Mouse (Mus musculus): ENCODE data around the gene Gm340. TPM values are rescaled to one million over a fixed set of nuclear protein-coding genes. Genes with fewer than 3 reads are reported as not detected.

Gm340 gene
- polyA plus RNA-seq, 1 experiment: 0.09 TPM

DNA sequence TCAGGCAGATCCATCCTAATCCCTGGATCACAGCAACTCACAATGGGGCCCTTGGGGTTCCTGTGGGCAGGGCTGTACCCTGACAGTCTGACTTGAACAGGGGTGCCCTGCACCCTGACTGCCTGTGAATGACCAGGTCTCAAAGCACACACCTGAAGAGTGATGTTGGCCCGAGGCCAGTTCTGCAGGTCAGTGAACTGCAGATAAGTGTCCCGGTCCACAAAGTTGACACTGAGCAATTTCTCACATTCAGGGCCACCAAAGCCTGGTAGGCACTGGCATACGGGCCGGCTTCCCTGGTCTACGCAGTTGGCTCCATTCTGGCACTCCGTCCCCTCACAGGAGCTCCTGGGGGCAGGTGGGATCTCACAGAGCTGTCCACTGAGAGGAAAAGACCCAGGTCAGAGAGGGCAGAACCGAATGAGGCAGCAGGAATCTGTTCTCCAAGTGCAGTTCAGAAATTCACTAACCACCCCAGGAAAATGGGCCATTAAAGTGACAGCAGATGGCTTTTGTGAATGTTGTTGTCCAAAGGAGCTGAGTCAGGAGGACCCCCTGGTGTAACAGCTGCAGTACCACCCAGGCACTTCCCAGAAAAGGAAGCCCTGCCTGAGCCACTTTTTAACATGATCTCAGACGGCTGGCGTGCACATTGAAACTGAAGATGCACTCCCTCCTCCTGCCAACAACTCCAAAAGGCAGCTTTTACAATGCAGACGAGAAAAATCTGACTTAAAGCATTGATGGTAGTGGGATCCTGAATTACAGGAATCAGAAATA is 24.2 kb downstream of the Gm340 start:
- peaks cover 7% of the 10 kb centered on the region for H3K9me3 ChIP-seq (ENCODE audit: control insufficient read depth, low read length)
- no peak overlapping the region for H3K4me3 ChIP-seq (replicated peaks)
- no peaks in the 10 kb centered on the region for H3K36me3 ChIP-seq (ENCODE audit: control insufficient read depth)
- TF ChIP-seq TAL1 (IDR thresholded peaks at IDR 0.05; ENCODE audit: low read length): no peak
- TF ChIP-seq GATA1 (IDR thresholded peaks at IDR 0.05; ENCODE audit: low read length): no peak
- H3K27me3 ChIP-seq (ENCODE audit: control insufficient read depth): no peaks in the 10 kb centered on the region
- H3K4me1 ChIP-seq (ENCODE audit: control insufficient read depth): no peaks in the 10 kb centered on the region

DNA sequence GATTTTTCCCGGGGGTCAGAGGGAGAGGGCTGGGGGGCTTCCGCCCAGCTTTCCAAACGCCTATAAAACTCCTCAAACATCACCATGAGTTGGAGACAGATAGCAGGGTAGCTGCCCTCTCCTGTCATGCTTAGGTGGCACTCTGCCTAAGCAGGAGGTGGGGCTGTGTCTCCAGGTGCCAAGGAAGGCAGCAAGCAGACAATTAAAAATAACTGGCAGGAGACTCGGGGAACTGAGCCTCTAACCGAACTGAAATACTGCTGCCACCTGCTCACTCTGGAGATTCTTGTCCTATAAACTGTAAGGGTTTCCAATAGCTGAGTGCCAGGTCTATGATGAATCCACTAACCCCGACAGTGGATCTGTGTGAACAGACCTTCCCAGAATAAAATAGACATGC is 29.5 kb downstream of the Gm340 start:
- Histone ChIP-seq H3K36me3 (ENCODE audit: control insufficient read depth) (no peaks in the 10 kb centered on the region), H3K4me1 (ENCODE audit: control insufficient read depth) (no peaks in the 10 kb centered on the region), H3K27me3 (ENCODE audit: control insufficient read depth) (no peaks in the 10 kb centered on the region), H3K9me3 (ENCODE audit: control insufficient read depth, low read length) (peaks cover 7% of the 10 kb centered on the region), H3K4me3 (replicated peaks) (no peak overlapping the region)
- TF ChIP-seq GATA1 (IDR thresholded peaks at IDR 0.05; ENCODE audit: low read length) (no peak), TAL1 (IDR thresholded peaks at IDR 0.05; ENCODE audit: low read length) (no peak)

DNA sequence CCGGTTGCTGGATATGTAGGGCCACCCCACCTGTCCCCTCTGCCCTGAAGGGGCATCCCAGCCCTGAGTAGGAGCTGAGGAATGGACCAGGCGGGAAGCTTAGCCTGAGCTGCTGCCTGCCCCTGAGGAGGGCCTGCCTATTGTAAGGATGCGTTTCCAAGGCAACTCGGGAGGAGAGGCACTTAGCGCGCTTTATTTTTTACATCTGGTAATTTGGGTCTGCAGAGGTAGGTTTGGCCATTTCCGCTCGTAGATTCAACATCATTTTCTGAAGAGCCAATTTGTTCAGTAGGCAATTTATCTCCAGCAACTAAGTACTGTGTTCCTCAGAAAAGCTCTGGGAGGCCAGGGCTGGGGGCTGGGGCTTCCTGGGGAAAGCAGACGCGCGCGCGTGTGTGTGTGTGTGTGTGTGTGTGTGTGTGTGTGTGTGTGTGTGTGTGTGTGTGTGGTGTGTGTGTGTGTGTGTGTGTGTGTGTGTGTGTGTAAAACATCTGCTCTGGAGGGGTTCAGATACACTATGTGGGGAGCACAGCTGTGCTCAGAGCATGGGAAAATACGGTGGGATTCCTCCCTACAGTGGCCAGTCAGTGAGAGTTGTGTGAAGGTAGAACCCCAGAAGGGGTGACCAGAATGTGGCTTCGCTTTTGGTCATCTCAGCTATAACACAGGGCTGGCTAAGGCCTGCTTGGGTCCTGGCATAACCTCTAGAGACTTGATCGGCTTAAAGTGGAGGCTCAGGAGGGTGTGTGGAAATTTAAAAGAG is 31.3 kb downstream of the Gm340 start:
- no peak for TF ChIP-seq TAL1 (IDR thresholded peaks at IDR 0.05; ENCODE audit: low read length)
- no peak for TF ChIP-seq GATA1 (IDR thresholded peaks at IDR 0.05; ENCODE audit: low read length)
- Histone ChIP-seq H3K27me3 (ENCODE audit: control insufficient read depth) (no peaks in the 10 kb centered on the region), H3K4me1 (ENCODE audit: control insufficient read depth) (no peaks in the 10 kb centered on the region), H3K36me3 (ENCODE audit: control insufficient read depth) (no peaks in the 10 kb centered on the region), H3K4me3 (replicated peaks) (no peak overlapping the region), H3K9me3 (ENCODE audit: control insufficient read depth, low read length) (peaks cover 5% of the 10 kb centered on the region)

DNA sequence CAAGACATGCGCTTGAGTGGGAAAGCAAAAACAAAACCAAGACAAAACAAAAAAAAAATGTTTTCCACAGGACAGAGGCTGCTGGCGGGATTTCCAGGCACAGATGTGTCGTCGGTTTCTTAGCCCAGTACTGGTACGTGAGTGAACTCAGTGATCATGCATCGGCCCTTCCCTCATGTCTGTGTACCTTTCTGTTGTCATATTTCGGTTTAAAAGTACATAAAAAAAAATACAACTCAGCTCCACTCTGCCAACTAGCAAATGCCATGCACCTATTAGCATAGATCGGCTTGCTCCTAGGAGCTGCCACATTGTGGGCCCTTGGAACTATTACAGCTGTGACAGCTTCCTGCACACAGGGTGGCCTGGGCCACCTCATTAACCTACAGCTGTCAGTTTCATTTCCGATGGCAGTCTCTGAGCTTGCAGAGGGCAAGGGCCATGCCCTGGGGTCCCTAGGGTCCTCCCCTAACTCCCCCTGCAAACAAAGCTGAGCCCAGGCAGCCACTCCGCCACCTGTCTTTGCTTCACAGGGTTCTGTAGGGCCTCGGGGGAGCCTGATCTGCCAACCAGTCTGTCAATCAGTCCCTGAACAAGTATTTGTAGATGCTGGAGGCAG is 33.5 kb downstream of the Gm340 start:
- H3K9me3 ChIP-seq (ENCODE audit: control insufficient read depth, low read length): peaks cover 2% of the 10 kb centered on the region
- H3K4me1 ChIP-seq (ENCODE audit: control insufficient read depth): no peaks in the 10 kb centered on the region
- no peak for TF ChIP-seq TAL1 (IDR thresholded peaks at IDR 0.05; ENCODE audit: low read length)
- no peak for TF ChIP-seq GATA1 (IDR thresholded peaks at IDR 0.05; ENCODE audit: low read length)
- no peaks in the 10 kb centered on the region for H3K27me3 ChIP-seq (ENCODE audit: control insufficient read depth)
- H3K36me3 ChIP-seq (ENCODE audit: control insufficient read depth): no peaks in the 10 kb centered on the region
- no peak overlapping the region for H3K4me3 ChIP-seq (replicated peaks)

DNA sequence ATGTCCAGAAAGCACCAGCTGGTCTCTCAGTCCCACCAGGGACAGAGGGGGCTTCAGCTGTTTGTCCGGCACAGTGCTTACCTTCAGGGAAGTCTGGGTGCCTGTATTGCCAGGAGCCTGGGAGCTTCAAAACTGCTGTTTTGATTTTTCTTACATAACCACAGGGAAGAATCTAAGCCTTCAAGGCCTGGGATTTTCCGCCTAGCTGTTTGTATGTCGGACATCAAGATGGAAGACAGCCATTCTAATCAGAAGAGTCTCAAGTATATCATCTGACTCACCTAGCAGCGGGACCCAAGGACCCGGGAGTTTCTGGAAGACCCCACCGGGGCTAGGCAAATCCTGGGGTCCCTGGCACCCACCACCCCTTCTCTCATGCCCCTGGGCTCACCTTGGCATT is 34.1 kb downstream of the Gm340 start:
- Histone ChIP-seq H3K9me3 (ENCODE audit: control insufficient read depth, low read length) (no peaks in the 10 kb centered on the region), H3K4me3 (replicated peaks) (no peak overlapping the region), H3K36me3 (ENCODE audit: control insufficient read depth) (no peaks in the 10 kb centered on the region), H3K4me1 (ENCODE audit: control insufficient read depth) (no peaks in the 10 kb centered on the region), H3K27me3 (ENCODE audit: control insufficient read depth) (no peaks in the 10 kb centered on the region)
- TF ChIP-seq GATA1 (IDR thresholded peaks at IDR 0.05; ENCODE audit: low read length) (no peak), TAL1 (IDR thresholded peaks at IDR 0.05; ENCODE audit: low read length) (no peak)

DNA sequence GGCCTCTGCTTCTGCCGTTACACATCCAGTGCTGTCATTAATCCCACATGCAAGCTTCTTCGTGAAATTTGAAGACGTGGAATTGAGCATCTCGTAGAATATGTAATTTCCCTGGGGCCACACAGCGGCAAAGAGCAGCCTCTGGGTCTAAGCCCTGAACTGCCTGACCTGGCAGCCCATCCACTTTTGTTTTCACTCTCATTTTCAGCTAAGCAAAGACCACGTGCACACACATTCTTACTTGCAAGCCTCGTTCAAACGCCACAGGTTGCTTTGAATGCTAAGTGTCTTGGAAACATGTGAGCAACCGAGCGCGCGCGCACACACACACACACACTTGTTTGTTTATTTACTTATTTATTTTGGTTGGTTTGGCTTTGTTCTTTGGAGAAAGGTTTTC is 34.9 kb downstream of the Gm340 start:
- H3K36me3 ChIP-seq (ENCODE audit: control insufficient read depth): no peaks in the 10 kb centered on the region
- no peak overlapping the region for H3K4me3 ChIP-seq (replicated peaks)
- no peaks in the 10 kb centered on the region for H3K9me3 ChIP-seq (ENCODE audit: control insufficient read depth, low read length)
- H3K27me3 ChIP-seq (ENCODE audit: control insufficient read depth): no peaks in the 10 kb centered on the region
- H3K4me1 ChIP-seq (ENCODE audit: control insufficient read depth): no peaks in the 10 kb centered on the region
- TF ChIP-seq GATA1 (IDR thresholded peaks at IDR 0.05; ENCODE audit: low read length) (no peak), TAL1 (IDR thresholded peaks at IDR 0.05; ENCODE audit: low read length) (no peak)

DNA sequence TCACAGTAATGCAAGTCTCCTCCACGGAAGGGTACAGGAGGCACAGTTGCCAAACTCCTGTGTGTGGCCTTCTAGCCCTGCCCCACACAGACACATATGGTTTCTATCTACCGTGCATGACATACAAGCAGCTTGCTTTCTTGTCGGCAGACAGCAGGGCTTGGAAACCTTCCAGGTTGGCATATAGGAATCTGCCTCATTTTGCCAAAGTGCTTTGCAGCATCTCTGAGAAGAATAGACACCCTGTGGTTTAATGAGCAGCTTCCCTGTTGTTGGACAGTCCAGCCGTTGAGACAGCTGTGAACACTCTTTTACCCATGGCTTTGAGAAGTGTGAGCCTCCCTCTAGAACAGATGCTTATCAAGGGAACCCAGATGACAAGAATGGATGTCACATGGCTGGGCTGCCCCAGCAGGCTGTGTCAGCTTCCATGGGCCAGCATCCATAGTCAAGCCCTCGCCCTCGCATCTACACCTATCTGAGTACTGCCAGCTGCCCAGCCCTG is 36.0 kb downstream of the Gm340 start:
- TF ChIP-seq GATA1 (IDR thresholded peaks at IDR 0.05; ENCODE audit: low read length): no peak
- no peak for TF ChIP-seq TAL1 (IDR thresholded peaks at IDR 0.05; ENCODE audit: low read length)
- Histone ChIP-seq H3K27me3 (ENCODE audit: control insufficient read depth) (no peaks in the 10 kb centered on the region), H3K4me1 (ENCODE audit: control insufficient read depth) (no peaks in the 10 kb centered on the region), H3K9me3 (ENCODE audit: control insufficient read depth, low read length) (no peaks in the 10 kb centered on the region), H3K36me3 (ENCODE audit: control insufficient read depth) (no peaks in the 10 kb centered on the region), H3K4me3 (replicated peaks) (no peak overlapping the region)

DNA sequence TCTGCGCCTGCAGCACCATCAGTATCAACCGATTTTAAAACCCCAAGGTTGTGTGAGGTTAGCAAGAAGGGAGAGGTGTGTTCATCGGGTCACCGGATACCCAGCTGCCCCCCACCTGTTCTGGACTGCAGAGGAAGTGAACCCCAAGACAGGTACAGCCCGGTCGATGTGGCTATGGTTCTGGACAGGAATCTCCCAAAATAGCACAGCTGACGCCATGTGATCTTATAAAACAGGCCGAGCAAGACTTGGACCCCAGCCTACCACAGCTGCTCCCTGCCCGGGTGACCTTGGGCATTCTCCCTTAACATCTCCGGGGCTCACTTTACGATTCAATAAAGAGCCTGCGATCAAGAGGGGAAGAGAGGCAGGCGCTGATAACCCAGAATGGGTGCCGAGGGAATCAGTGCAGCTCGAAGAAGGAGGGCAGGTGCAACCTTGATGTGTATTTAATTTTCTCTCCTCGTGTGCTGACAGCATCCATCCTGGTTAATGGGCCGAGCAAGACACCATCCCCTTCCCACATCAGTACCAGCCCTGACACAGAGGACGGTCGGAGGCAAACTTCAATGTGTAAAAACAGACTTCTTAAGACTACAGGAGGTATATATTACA is 36.7 kb downstream of the Gm340 start:
- Histone ChIP-seq H3K36me3 (ENCODE audit: control insufficient read depth) (no peaks in the 10 kb centered on the region), H3K4me1 (ENCODE audit: control insufficient read depth) (no peaks in the 10 kb centered on the region), H3K27me3 (ENCODE audit: control insufficient read depth) (no peaks in the 10 kb centered on the region), H3K9me3 (ENCODE audit: control insufficient read depth, low read length) (no peaks in the 10 kb centered on the region), H3K4me3 (replicated peaks) (no peak overlapping the region)
- TF ChIP-seq GATA1 (IDR thresholded peaks at IDR 0.05; ENCODE audit: low read length) (no peak), TAL1 (IDR thresholded peaks at IDR 0.05; ENCODE audit: low read length) (no peak)
